Mouse (Mus musculus): ENCODE results near the gene Zc2hc1c. TPM values are rescaled to one million over a fixed set of nuclear protein-coding genes. Genes with fewer than 3 reads are reported as not detected.

Gene Zc2hc1c
- total and polyA plus RNA-seq, 3 experiments = 0.08 to 0.13 TPM; not detected in 1

DNA sequence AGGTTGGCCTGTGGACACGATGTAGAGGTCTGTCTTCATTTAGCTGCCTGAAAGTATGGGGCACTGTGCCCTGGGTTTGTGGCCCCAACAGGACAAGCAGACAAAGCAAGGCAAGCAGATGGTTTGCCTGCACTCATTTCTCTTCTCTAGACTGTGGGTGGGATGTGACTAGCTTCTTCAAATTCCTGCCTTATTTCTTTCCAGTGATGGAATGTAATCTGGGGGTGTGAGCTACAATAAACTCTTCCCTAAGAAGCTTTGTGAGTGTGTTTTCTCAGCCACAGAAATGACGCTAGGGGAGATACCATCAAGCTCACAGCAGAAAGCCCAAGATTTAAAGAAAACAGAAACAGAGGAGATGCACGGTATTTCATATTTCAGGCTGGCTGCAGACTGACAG, 36.3 kb upstream of the Zc2hc1c start:
- no peak for TF ChIP-seq SMC3 (IDR thresholded peaks at IDR 0.05; ENCODE audit: low read depth, low read length)
- dilution Hi-C loops (cut with MboI; ENCODE audit: extremely low pct_ligation_motif_present, extremely low pct_unique_long_range_greater_than_20kb, low sequenced_read_pairs) (no loop called here), in situ Hi-C loops (cut with MboI; ENCODE audit: low pct_ligation_motif_present, low pct_unique_long_range_greater_than_20kb, low sequenced_read_pairs) (no loop called here)
- no peak overlapping the region for H3K27ac ChIP-seq (ENCODE audit: insufficient read depth, low read depth)
- H3K36me3 ChIP-seq (replicated peaks in 1 of 2; ENCODE audit: control insufficient read depth in 1 of 2, insufficient read depth in 1 of 2, low read length in 1 of 2) = peaks cover 4 to 48% of the 10 kb centered on the region in 2 experiments
- no peaks in the 10 kb centered on the region for H3K27me3 ChIP-seq (replicated peaks)
- no peaks in the 10 kb centered on the region for H3K79me2 ChIP-seq (replicated peaks; ENCODE audit: control insufficient read depth, extremely low read depth, insufficient read depth, poor library complexity, severe bottlenecking)
- H3K4me2 ChIP-seq (ENCODE audit: insufficient read depth, low read depth, poor library complexity, severe bottlenecking) = no peak overlapping the region
- DNase-seq (ENCODE audit: extremely low read depth) = no peak
- no peak overlapping the region for H3K9ac ChIP-seq (ENCODE audit: insufficient read depth, low read depth)
- no peak overlapping the region for H3K4me3 ChIP-seq (replicated peaks in 1 of 3; ENCODE audit: low read depth in 2 of 3, low read length in 2 of 3, poor library complexity in 1 of 3)
- H3K9me3 ChIP-seq (replicated peaks; ENCODE audit: low read length) = peaks cover 8% of the 10 kb centered on the region
- peaks cover 7 to 10% of the 10 kb centered on the region in 2 experiments; a peak in 3 of 4 replicates for H3K4me1 ChIP-seq (ENCODE audit: control insufficient read depth in 1 of 2, insufficient read depth in 2 of 2)

DNA sequence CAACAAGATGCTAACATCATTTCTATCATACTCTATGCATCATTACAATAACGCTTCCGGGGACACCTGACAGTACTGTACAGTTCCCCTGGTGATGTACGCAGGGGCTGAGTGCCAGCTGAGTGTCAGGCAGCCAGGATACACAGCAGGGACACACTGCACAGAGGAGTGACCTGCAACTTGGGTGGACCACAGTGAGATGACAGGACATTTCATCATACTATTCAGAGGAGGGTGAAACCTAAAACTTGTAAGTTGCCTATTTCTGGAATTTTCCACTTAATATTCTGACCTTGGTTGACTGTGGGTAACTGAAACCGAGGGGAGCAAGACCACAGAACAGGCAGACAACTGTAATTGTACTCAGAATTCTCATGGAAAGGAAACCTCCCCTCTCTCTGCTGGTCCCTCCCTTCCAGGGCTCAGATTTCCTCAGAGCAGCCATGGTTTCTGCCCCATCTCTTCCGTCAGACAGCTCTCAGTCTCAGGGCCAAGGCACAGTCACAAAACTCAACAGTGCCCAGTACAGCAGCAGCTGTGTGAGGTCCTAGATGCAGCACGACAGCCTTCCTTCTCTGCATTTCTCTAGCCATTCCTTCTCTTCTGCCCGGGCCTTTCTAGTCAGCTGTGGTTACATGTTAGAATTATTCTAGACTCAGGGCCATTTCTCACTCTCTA, 32.2 kb upstream of the Zc2hc1c start:
- Histone ChIP-seq H3K4me3 (replicated peaks in 1 of 3; ENCODE audit: low read depth in 2 of 3, low read length in 2 of 3, poor library complexity in 1 of 3) (no peak overlapping the region), H3K27ac (ENCODE audit: insufficient read depth, low read depth) (peak overlapping the region; percentile 19; the same call in 1 of the 2 replicates), H3K4me1 (ENCODE audit: control insufficient read depth in 1 of 2, insufficient read depth in 2 of 2) (peaks cover 10 to 17% of the 10 kb centered on the region in 2 experiments), H3K9me3 (replicated peaks; ENCODE audit: low read length) (no peaks in the 10 kb centered on the region), H3K4me2 (ENCODE audit: insufficient read depth, low read depth, poor library complexity, severe bottlenecking) (no peak overlapping the region), H3K79me2 (replicated peaks; ENCODE audit: control insufficient read depth, extremely low read depth, insufficient read depth, poor library complexity, severe bottlenecking) (no peaks in the 10 kb centered on the region), H3K36me3 (replicated peaks in 1 of 2; ENCODE audit: control insufficient read depth in 1 of 2, insufficient read depth in 1 of 2, low read length in 1 of 2) (peaks cover 20 to 47% of the 10 kb centered on the region in 2 experiments), H3K9ac (ENCODE audit: insufficient read depth, low read depth) (no peak overlapping the region), H3K27me3 (replicated peaks) (no peaks in the 10 kb centered on the region)
- DNase-seq (ENCODE audit: extremely low read depth) = no peak
- no peak for TF ChIP-seq POLR2A (IDR thresholded peaks at IDR 0.05; ENCODE audit: low read depth, low read length)
- no peak for TF ChIP-seq RCOR1 (conservative IDR thresholded peaks at IDR 0.05; ENCODE audit: low read depth, low read length)
- TF ChIP-seq NRF1 (IDR thresholded peaks at IDR 0.05; ENCODE audit: low read depth, low read length) = no peak
- TF ChIP-seq TBP (conservative IDR thresholded peaks at IDR 0.05; ENCODE audit: low read depth, low read length) = no peak
- TF ChIP-seq ETS1 (conservative IDR thresholded peaks at IDR 0.05; ENCODE audit: low read depth, low read length) = no peak
- TF ChIP-seq UBTF (IDR thresholded peaks at IDR 0.05; ENCODE audit: low read depth, low read length) = no peak
- no peak for TF ChIP-seq TCF12 (IDR thresholded peaks at IDR 0.05; ENCODE audit: low read depth, low read length)
- no peak for TF ChIP-seq NELFE (IDR thresholded peaks at IDR 0.05; ENCODE audit: low read depth, low read length)
- TF ChIP-seq MAZ (IDR thresholded peaks at IDR 0.05; ENCODE audit: low read depth, low read length) = no peak
- TF ChIP-seq KAT2A (IDR thresholded peaks at IDR 0.05; ENCODE audit: insufficient replicate concordance, low read length) = no peak
- TF ChIP-seq CTCF (conservative IDR thresholded peaks at IDR 0.05 in 1 of 2, IDR thresholded peaks at IDR 0.05 in 1 of 2; ENCODE audit: low read depth in 2 of 2, low read length in 2 of 2) = no peak
- TF ChIP-seq CHD2 (IDR thresholded peaks at IDR 0.05; ENCODE audit: low read length) = no peak
- no peak for TF ChIP-seq SMC3 (IDR thresholded peaks at IDR 0.05; ENCODE audit: low read depth, low read length)
- no peak for TF ChIP-seq ELF1 (IDR thresholded peaks at IDR 0.05; ENCODE audit: low read depth, low read length)
- TF ChIP-seq E2F4 (IDR thresholded peaks at IDR 0.05; ENCODE audit: insufficient replicate concordance, low read depth, low read length) = no peak
- no peak for TF ChIP-seq GABPA (IDR thresholded peaks at IDR 0.05; ENCODE audit: insufficient replicate concordance, low read depth, low read length)
- no peak for TF ChIP-seq CHD1 (IDR thresholded peaks at IDR 0.05; ENCODE audit: low read depth, low read length)
- in situ Hi-C loops (cut with MboI; ENCODE audit: low pct_ligation_motif_present, low pct_unique_long_range_greater_than_20kb, low sequenced_read_pairs) (no loop called here), dilution Hi-C loops (cut with MboI; ENCODE audit: extremely low pct_ligation_motif_present, extremely low pct_unique_long_range_greater_than_20kb, low sequenced_read_pairs) (no loop called here)
